Mouse (Mus musculus) hindbrain, embryonic 15.5 days (tissue): ENCODE data around the gene Klhl8. TPM values are rescaled to one million over a fixed set of nuclear protein-coding genes. Genes with fewer than 3 reads are reported as not detected.

Experiments used
- ATAC-seq: fragments of 200-750 bp; cut with Nextera tagmentation; 2 replicates; pipeline ENCODE4 v1.8.0; 2017; ENCODE audit warnings: low read depth, moderate number of reproducible peaks, moderate TSS enrichment; ENCODE audit not compliant: low FRiP score
- H3K27ac ChIP-seq: fragments of 300-500 bp; sonication (generic); replicated peaks from 2 replicates; pipeline ENCODE4 v1.5.1; 2015; ENCODE audit warnings: mild to moderate bottlenecking, inconsistent platforms
- H3K27me3 ChIP-seq: fragments of 300-500 bp; sonication (generic); 2 replicates; pipeline ENCODE4 v1.6.1; 2015; ENCODE audit warnings: control low read depth, inconsistent platforms
- H3K36me3 ChIP-seq: fragments of 300-500 bp; sonication (generic); 2 replicates; pipeline ENCODE4 v1.6.1; 2015; ENCODE audit warnings: control low read depth, inconsistent platforms
- H3K4me1 ChIP-seq: fragments of 300-500 bp; sonication (generic); replicated peaks from 2 replicates; pipeline ENCODE4 v1.6.1; 2015; ENCODE audit warnings: control low read depth, inconsistent platforms
- H3K4me2 ChIP-seq: fragments of 300-500 bp; sonication (generic); 2 replicates; pipeline ENCODE4 v1.6.1; 2015; ENCODE audit warnings: moderate library complexity, mild to moderate bottlenecking, inconsistent platforms
- H3K4me3 ChIP-seq: fragments of 300-500 bp; sonication (generic); 2 replicates; pipeline ENCODE4 v1.5.1; 2015; ENCODE audit warnings: mild to moderate bottlenecking, inconsistent platforms
- H3K9ac ChIP-seq: fragments of 300-500 bp; sonication (generic); 2 replicates; pipeline ENCODE4 v1.6.1; 2015; ENCODE audit warnings: inconsistent platforms
- H3K9me3 ChIP-seq: fragments of 300-500 bp; sonication (generic); 2 replicates; pipeline ENCODE4 v1.6.1; 2016; ENCODE audit warnings: control low read depth, inconsistent platforms
- WGBS: fragments of 180-500 bp; shearing (Covaris S2); methylation state at CpG from one replicate; pipeline ENCODE4 v1.1.7; 2015; 5-methylcytosine and 5-hydroxymethylcytosine counted together
- polyA plus RNA-seq: library from polyadenylated mRNA; unstranded; fragments of >200 nt; fragmentation: Nextera tagmentation; extraction: Ambion mirVana; gene quantifications from 2 replicates; pipeline ENCODE4 v1.2.1, GENCODE M21; 2015

The Klhl8 gene
- polyA plus RNA-seq, 1 experiment from 2014 or later, result 41.3 TPM

GRCm38 (mm10) chr5:103836148-103836784 lies 74.8 kb downstream of the Klhl8 start:
- Histone ChIP-seq H3K4me2 (no peak overlapping the region), H3K4me1 (peaks cover 6% of the 10 kb centered on the region; the same call in 1 of the 2 replicates), H3K9me3 (no peaks in the 10 kb centered on the region), H3K27me3 (no peaks in the 10 kb centered on the region), H3K4me3 (no peak overlapping the region), H3K9ac (no peak overlapping the region), H3K36me3 (no peaks in the 10 kb centered on the region), H3K27ac (no peak overlapping the region)
- 84% methylated on average over 10 of the region's 11 CpGs for WGBS
- no peak for ATAC-seq

GRCm38 (mm10) chr5:103835471-103836147 lies 75.5 kb downstream of the Klhl8 start:
- Histone ChIP-seq H3K27me3 (no peaks in the 10 kb centered on the region), H3K4me3 (no peak overlapping the region), H3K27ac (no peak overlapping the region), H3K4me2 (no peak overlapping the region), H3K36me3 (no peaks in the 10 kb centered on the region), H3K9me3 (no peaks in the 10 kb centered on the region), H3K4me1 (peaks cover 6% of the 10 kb centered on the region; the same call in 1 of the 2 replicates), H3K9ac (no peak overlapping the region)
- no peak for ATAC-seq
- 73% methylated on average over 15 of the region's 15 CpGs for WGBS

GRCm38 (mm10) chr5:103830886-103831285 lies 80.2 kb downstream of the Klhl8 start:
- no peak for ATAC-seq
- Histone ChIP-seq H3K4me3 (no peak overlapping the region), H3K4me2 (no peak overlapping the region), H3K36me3 (no peaks in the 10 kb centered on the region), H3K9me3 (no peaks in the 10 kb centered on the region), H3K27ac (no peak overlapping the region), H3K4me1 (peaks cover 5% of the 10 kb centered on the region; the same call in 1 of the 2 replicates), H3K9ac (no peak overlapping the region), H3K27me3 (no peaks in the 10 kb centered on the region)
- WGBS, result 91% methylated on average over 1 of the region's 1 CpGs

- H3K27ac ChIP-seq, result no peak overlapping the region
- H3K36me3 ChIP-seq, result no peaks in the 10 kb centered on the region
- H3K4me3 ChIP-seq, result no peak overlapping the region
- ATAC-seq, result no peak
- no peaks in the 10 kb centered on the region for H3K27me3 ChIP-seq
- 76% methylated on average over 12 of the region's 12 CpGs for WGBS
- no peak overlapping the region for H3K9ac ChIP-seq
- no peak overlapping the region for H3K4me2 ChIP-seq
- H3K4me1 ChIP-seq, result no peaks in the 10 kb centered on the region
- no peaks in the 10 kb centered on the region for H3K9me3 ChIP-seq
Measured at GRCm38 (mm10) chr5:103829158-103829557, 81.9 kb downstream of the Klhl8 start.

- Histone ChIP-seq H3K27me3 (no peaks in the 10 kb centered on the region), H3K9me3 (no peaks in the 10 kb centered on the region), H3K27ac (no peak overlapping the region), H3K4me3 (no peak overlapping the region), H3K9ac (no peak overlapping the region), H3K4me2 (no peak overlapping the region), H3K4me1 (no peaks in the 10 kb centered on the region), H3K36me3 (no peaks in the 10 kb centered on the region)
- WGBS, result 84% methylated on average over 8 of the region's 8 CpGs
- no peak for ATAC-seq
Measured at GRCm38 (mm10) chr5:103828729-103829128, 82.3 kb downstream of the Klhl8 start.

GRCm38 (mm10) chr5:103828304-103828703 lies 82.8 kb downstream of the Klhl8 start:
- Histone ChIP-seq H3K9me3 (no peaks in the 10 kb centered on the region), H3K9ac (no peak overlapping the region), H3K36me3 (no peaks in the 10 kb centered on the region), H3K27ac (no peak overlapping the region), H3K27me3 (no peaks in the 10 kb centered on the region), H3K4me2 (no peak overlapping the region), H3K4me1 (no peaks in the 10 kb centered on the region), H3K4me3 (no peak overlapping the region)
- ATAC-seq, result no peak
- 85% methylated on average over 21 of the region's 21 CpGs for WGBS

GRCm38 (mm10) chr5:103822949-103823348 lies 88.1 kb downstream of the Klhl8 start:
- Histone ChIP-seq H3K36me3 (no peaks in the 10 kb centered on the region), H3K4me2 (no peak overlapping the region), H3K27me3 (no peaks in the 10 kb centered on the region), H3K27ac (no peak overlapping the region), H3K4me3 (no peak overlapping the region), H3K9ac (no peak overlapping the region), H3K4me1 (no peaks in the 10 kb centered on the region; the same call in 1 of the 2 replicates), H3K9me3 (no peaks in the 10 kb centered on the region)
- ATAC-seq, result no peak
- 96% methylated on average over 5 of the region's 5 CpGs for WGBS

- no peak for ATAC-seq
- Histone ChIP-seq H3K27ac (no peak overlapping the region), H3K9me3 (no peaks in the 10 kb centered on the region), H3K36me3 (no peaks in the 10 kb centered on the region), H3K4me3 (no peak overlapping the region), H3K27me3 (no peaks in the 10 kb centered on the region), H3K4me2 (no peak overlapping the region), H3K9ac (no peak overlapping the region), H3K4me1 (no peaks in the 10 kb centered on the region; the same call in 1 of the 2 replicates)
- 80% methylated on average over 13 of the region's 13 CpGs for WGBS
Measured at GRCm38 (mm10) chr5:103821500-103822298, 89.4 kb downstream of the Klhl8 start.

GRCm38 (mm10) chr5:103821062-103821461 lies 90.0 kb downstream of the Klhl8 start:
- Histone ChIP-seq H3K27ac (no peak overlapping the region), H3K4me1 (no peaks in the 10 kb centered on the region; the same call in 1 of the 2 replicates), H3K9ac (no peak overlapping the region), H3K36me3 (no peaks in the 10 kb centered on the region), H3K4me2 (no peak overlapping the region), H3K9me3 (no peaks in the 10 kb centered on the region), H3K27me3 (no peaks in the 10 kb centered on the region), H3K4me3 (no peak overlapping the region)
- 91% methylated on average over 9 of the region's 9 CpGs for WGBS
- ATAC-seq, result no peak

GRCm38 (mm10) chr5:103819674-103820073 lies 91.4 kb downstream of the Klhl8 start:
- no peak overlapping the region for H3K4me2 ChIP-seq
- H3K36me3 ChIP-seq, result no peaks in the 10 kb centered on the region
- H3K4me1 ChIP-seq, result no peaks in the 10 kb centered on the region; the same call in 1 of the 2 replicates
- WGBS, result 94% methylated on average over 1 of the region's 1 CpGs
- H3K9ac ChIP-seq, result no peak overlapping the region
- H3K27ac ChIP-seq, result no peak overlapping the region
- no peaks in the 10 kb centered on the region for H3K27me3 ChIP-seq
- H3K9me3 ChIP-seq, result no peaks in the 10 kb centered on the region
- ATAC-seq, result no peak
- H3K4me3 ChIP-seq, result no peak overlapping the region

- no peak overlapping the region for H3K27ac ChIP-seq
- H3K4me2 ChIP-seq, result no peak overlapping the region
- H3K4me1 ChIP-seq, result no peaks in the 10 kb centered on the region; the same call in 1 of the 2 replicates
- no peaks in the 10 kb centered on the region for H3K9me3 ChIP-seq
- WGBS, result 85% methylated on average over 9 of the region's 9 CpGs
- no peak for ATAC-seq
- H3K9ac ChIP-seq, result no peak overlapping the region
- no peaks in the 10 kb centered on the region for H3K36me3 ChIP-seq
- H3K27me3 ChIP-seq, result no peaks in the 10 kb centered on the region
- H3K4me3 ChIP-seq, result no peak overlapping the region
Measured at GRCm38 (mm10) chr5:103818602-103819001, 92.5 kb downstream of the Klhl8 start.

- no peaks in the 10 kb centered on the region for H3K36me3 ChIP-seq
- peak; percentile 20; the same call in 1 of the 2 replicates for ATAC-seq
- no peaks in the 10 kb centered on the region for H3K27me3 ChIP-seq
- H3K4me1 ChIP-seq, result no peaks in the 10 kb centered on the region; the same call in 1 of the 2 replicates
- no peak overlapping the region for H3K4me2 ChIP-seq
- H3K27ac ChIP-seq, result no peak overlapping the region
- no peak overlapping the region for H3K4me3 ChIP-seq
- whole genome bisulfite sequencing, result 36% methylated on average over 1 of the region's 1 CpGs
- H3K9ac ChIP-seq, result no peak overlapping the region
- no peaks in the 10 kb centered on the region for H3K9me3 ChIP-seq
Measured at GRCm38 (mm10) chr5:103817754-103818153, 93.3 kb downstream of the Klhl8 start.
